Mouse (Mus musculus) layer of hippocampus, adult 2 months (tissue): Measurements from ENCODE around the gene Zfyve21. TPM values are rescaled to one million over a fixed set of nuclear protein-coding genes. Genes with fewer than 3 reads are reported as not detected.

Experiments
- DNase-seq, 2 experiments: peaks; one replicate each; pipeline ENCODE4 v3.0.0; 2022; ENCODE audit warnings: low spot score in 2 of 2
- H3K27ac ChIP-seq: fragments of 200-600 bp; 2 replicates; pipeline ENCODE4 v1.8.1; 2022
- H3K4me3 ChIP-seq: fragments of 200-600 bp; 2 replicates; pipeline ENCODE4 v1.8.1; 2022; ENCODE audit warnings: mild to moderate bottlenecking
- CTCF ChIP-seq: fragments of 200-600 bp; conservative IDR thresholded peaks from 2 replicates; pipeline ENCODE4 v1.8.1; 2022; ENCODE audit warnings: antibody characterized with exemption, mild to moderate bottlenecking, moderate library complexity
- total RNA-seq, 2 experiments: library from RNA; stranded (reverse); gene quantifications; 2 replicates each; pipeline ENCODE4 v1.2.3; 2021

Gene Zfyve21
- total RNA-seq, 2 experiments from 2014 or later = 20.0 to 20.6 TPM

DNA sequence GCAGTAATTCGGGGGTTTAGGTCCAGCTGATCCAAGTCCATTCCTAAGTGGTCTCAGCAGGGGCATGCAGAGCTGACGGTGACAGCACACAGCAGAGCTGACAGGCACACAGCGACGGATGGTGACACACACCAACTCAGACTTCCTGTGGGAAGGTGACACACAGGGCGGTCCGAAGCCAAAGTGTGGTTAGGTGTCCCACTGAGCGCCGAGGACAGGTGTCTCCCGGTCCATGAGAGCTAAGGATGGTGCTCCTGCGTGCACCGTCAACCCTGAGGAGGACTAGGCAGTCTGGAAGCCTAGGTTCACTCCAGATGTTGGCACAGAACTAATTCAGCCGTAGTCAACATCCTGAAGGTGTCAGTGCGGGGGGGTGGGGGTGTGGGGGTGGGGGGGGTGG, 1.9 kb upstream of the Zfyve21 start:
- H3K4me3 ChIP-seq = no peak overlapping the region
- H3K27ac ChIP-seq = no peak overlapping the region
- no peak for TF ChIP-seq CTCF
- DNase-seq = no peak

- H3K4me3 ChIP-seq = no peak overlapping the region
- H3K27ac ChIP-seq = no peak overlapping the region
- TF ChIP-seq CTCF = no peak
- no peak for DNase-seq
These were observed 1.4 kb upstream of the Zfyve21 start for GRCm38 (mm10) chr12:111812611-111813010.

DNA sequence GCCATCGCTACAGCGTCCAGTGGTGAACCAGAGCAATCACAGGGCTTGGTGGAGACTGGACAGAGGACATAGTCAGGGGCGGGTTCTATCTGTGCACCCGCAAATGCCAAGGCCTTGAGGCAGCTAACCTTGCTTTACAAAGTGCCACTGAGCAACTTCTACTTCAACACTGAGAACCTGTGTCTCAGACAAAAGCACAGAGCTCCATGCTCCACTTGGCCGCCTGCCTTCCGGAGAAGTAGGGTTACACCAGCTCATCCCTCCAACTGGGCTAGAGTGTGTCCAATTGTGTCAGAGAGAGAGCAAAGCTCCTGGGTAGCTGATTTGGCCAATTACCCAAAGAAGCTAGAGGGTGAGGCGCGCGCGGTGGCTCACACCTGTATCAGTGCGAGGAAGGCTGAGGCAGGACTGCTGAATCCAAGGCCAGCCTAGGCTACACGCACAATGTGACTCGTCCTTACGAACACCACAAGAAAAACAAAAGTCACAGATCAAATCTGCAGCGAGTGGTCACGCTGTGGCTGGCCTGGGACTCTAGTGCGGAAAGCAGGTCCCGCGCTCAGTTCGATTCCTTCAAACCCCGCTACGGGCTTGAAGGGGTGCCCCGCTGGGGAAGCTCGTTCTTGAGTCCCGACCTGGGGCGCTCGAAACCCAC, 732 bp upstream of the Zfyve21 start:
- peak overlapping the region; percentile 72 for H3K4me3 ChIP-seq
- H3K27ac ChIP-seq = no peak overlapping the region
- no peak for DNase-seq
- TF ChIP-seq CTCF = no peak

GRCm38 (mm10) chr12:111814769-111815762, 1.1 kb downstream of the Zfyve21 start:
- peak overlapping the region; percentile 96 for H3K27ac ChIP-seq
- DNase-seq = no peak
- TF ChIP-seq CTCF = no peak
- peak overlapping the region; percentile 79 for H3K4me3 ChIP-seq

DNA sequence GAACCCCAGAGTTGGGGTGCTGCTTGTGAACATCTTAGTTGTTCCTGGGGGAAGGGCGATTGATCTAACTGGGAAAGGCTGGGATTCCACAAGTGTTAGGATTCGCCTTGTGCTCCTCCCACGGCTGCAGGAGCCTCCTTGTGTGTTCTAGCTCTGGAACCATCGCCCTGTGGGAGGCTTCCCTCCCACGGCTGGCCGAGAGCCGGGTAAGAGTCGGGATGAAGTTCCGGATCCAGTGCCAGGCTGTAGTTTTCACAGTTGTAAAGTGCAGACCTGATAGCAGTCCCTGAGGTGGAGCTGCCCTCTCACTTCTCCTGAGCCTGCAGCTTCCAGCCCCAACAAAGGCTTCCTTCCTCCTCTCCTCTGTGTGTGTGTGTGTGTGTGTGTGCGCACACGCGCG, 2.6 kb downstream of the Zfyve21 start:
- no peak for TF ChIP-seq CTCF
- DNase-seq = peak; percentile 61 to 74
- Histone ChIP-seq H3K4me3 (peak overlapping the region; percentile 29; the same call in 1 of the 2 replicates), H3K27ac (no peak overlapping the region; the same call in 1 of the 2 replicates)

DNA sequence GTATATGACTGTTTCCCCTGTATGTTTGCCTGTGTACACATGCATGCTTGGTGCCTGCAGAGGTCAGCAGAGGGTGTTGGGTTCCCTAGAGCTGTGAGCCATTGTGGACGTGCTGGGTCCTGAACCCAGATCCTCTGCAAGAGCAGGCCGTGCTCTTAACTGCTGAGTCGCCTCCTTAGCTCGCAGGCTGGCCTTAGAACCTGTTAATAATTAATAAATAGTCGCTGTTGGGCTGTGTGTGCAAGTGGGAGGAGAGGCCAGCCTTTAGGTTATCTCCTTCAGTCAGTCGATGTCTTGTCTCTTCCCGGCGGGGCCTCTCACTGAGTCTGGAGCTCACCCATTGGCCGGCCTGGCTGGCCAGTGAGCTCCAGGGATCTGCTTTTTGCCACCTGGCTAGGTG, 3.0 kb downstream of the Zfyve21 start:
- H3K4me3 ChIP-seq = peak overlapping the region; percentile 29; the same call in 1 of the 2 replicates
- no peak for DNase-seq
- no peak for TF ChIP-seq CTCF
- no peak overlapping the region; the same call in 1 of the 2 replicates for H3K27ac ChIP-seq

DNA sequence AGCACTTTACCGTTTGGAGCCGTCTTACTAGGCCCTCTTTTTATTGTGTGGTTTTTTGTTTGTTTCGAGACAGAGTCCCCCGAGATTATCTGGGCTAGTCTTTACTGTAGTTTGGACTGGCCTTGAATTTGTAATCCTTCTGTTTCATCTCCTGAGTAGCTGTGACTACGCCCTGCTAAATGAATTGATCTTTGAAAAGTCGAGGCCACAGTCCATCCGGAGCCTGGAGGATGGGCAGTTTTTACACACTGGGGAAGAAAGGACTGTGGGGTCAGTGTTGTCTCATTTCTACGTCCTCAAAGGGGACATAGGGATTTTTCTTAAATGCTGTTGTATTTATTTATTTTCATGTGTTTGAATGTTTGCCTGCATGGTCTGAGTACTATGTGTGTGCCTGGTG, 4.0 kb downstream of the Zfyve21 start:
- no peak overlapping the region for H3K27ac ChIP-seq
- no peak for TF ChIP-seq CTCF
- DNase-seq = no peak
- no peak overlapping the region for H3K4me3 ChIP-seq

DNA sequence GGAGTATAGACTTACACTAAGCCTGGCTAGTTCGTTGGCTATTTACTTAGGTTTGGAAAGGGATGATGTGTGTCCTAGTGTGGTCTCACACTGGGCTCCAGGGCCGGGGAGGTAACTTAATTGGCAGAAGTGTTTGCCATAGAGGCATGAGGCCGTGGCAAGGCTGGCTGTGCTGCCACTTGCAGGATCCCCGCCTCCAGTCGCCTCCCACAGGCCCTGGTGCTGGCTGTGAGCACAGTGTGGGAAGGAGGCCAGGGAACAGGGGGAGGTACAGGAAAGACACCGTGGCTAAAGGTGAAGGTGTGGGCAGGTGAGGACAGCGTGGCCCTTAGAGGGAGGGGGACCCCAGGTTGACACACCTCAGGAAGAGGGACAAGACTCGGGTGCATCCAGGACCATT, 6.0 kb downstream of the Zfyve21 start:
- H3K4me3 ChIP-seq = no peak overlapping the region
- DNase-seq = peak in 1 of 2 experiments; percentile 39
- no peak for TF ChIP-seq CTCF
- H3K27ac ChIP-seq = 0 out of 2 replicates have a peak overlapping the region, but pooled peaks have one; percentile 7

GRCm38 (mm10) chr12:111820708-111821107, 6.7 kb downstream of the Zfyve21 start:
- TF ChIP-seq CTCF = no peak
- H3K27ac ChIP-seq = no peak overlapping the region
- DNase-seq = no peak
- no peak overlapping the region for H3K4me3 ChIP-seq

DNA sequence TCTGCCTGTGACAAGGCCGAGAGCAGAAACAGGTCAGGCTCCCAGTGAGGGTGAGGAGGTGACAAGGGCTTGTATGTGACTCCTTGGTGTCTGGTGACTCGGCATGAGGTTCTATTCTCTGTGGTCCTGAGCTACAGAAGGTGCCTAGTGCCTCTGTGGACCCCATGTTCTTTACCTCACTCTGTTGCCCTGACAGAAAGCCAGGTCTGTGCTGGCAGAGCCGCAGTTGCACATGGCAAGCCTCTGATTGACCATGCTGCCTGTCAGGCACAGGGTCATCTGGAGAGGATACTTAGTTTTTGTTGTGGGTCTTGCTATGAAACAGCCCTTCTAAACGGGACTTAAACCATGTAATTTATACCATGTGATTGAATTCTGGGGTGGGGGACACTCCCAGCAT, 8.0 kb downstream of the Zfyve21 start:
- Histone ChIP-seq H3K27ac (no peak overlapping the region), H3K4me3 (no peak overlapping the region)
- no peak for DNase-seq
- no peak for TF ChIP-seq CTCF

- no peak for TF ChIP-seq CTCF
- no peak for DNase-seq
- H3K4me3 ChIP-seq = no peak overlapping the region
- peak overlapping the region; percentile 60 for H3K27ac ChIP-seq
These were observed 13.6 kb downstream of the Zfyve21 start for GRCm38 (mm10) chr12:111827556-111827955.

GRCm38 (mm10) chr12:111829447-111829846, 15.5 kb downstream of the Zfyve21 start:
- DNase-seq = peak in 1 of 2 experiments; percentile 48
- no peak for TF ChIP-seq CTCF
- peak overlapping the region; percentile 60 for H3K27ac ChIP-seq

DNA sequence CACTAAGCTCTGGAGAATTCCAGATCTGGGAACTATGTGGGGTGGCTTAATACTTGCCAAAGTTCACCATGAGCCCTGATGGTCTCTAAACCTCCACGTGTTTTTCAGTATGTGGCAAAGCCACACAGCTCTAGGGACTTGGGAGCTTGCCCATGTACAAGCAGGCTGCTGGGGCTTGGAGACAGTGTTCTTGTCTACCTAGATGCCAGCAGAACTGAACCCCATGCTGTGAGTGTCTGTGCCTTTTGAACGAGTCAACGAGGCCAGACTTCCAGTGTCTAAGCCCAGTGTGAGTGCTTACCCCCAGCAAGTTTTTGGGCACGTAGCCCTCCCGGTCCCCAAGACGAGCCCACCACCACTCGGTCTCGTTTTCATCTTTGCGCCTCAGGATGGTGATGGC, 16.0 kb downstream of the Zfyve21 start:
- TF ChIP-seq CTCF = no peak
- H3K27ac ChIP-seq = peak overlapping the region; percentile 60

More at GRCm38 (mm10) chr12:111829447-111829846, 15.5 kb downstream of the Zfyve21 start:
- no peak overlapping the region for H3K4me3 ChIP-seq

GRCm38 (mm10) chr12:111830375-111830774, 16.4 kb downstream of the Zfyve21 start:
- no peak for DNase-seq
- Histone ChIP-seq H3K27ac (peak overlapping the region; percentile 60), H3K4me3 (no peak overlapping the region)
- TF ChIP-seq CTCF = no peak

More for the DNA sequence above, 16.0 kb downstream of the Zfyve21 start:
- no peak overlapping the region for H3K4me3 ChIP-seq
- no peak for DNase-seq
